ENCODE assay signal across 8 mouse cellular contexts in the genomic region with DNA sequence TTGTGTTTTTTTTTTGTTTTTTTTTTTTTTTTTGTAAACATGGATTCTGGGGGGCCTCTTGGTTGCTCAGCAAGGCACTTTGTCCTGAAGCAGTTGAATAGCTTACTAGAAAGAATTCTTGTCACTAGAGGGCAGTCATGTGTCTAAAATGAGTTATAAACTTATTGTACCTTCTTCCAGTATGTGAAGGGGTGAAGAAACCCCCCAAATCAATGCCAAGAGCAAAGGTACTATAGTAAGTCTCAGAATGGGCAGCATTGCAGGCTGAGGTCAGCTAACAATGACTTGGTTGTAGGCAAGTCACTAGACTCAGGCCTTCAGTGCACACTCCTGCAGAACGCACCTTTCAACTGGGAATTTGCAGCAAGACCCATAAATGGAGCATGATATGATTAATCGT. TPM values are rescaled to one million over a fixed set of nuclear protein-coding genes. Genes with fewer than 3 reads are reported as not detected.
A peak's percentile ranks its signal among the peaks of the same experiment; 100 is the strongest.
DNase-seq lines count a peak whose midpoint lies in the region; ATAC-seq and TF ChIP-seq lines count a peak whose summit lies in the region.

No protein-coding gene starts in this region.

- no peaks in the 10 kb centered on the region for H3K27me3 ChIP-seq in cerebellum, adult 2 months (ENCODE audit: control insufficient read depth, insufficient read depth, low read length)
- H3K27me3 ChIP-seq in limb, embryonic 11.5 days (ENCODE audit: control insufficient read depth, insufficient read depth, low read length): no peaks in the 10 kb centered on the region
- no peaks in the 10 kb centered on the region for H3K27me3 ChIP-seq in limb, embryonic 10.5 days (ENCODE audit: low read depth, poor library complexity, severe bottlenecking)

- ATAC-seq in limb, embryonic 11.5 days (ENCODE audit: insufficient number of reproducible peaks, low FRiP score, low TSS enrichment, low read depth): peak; percentile 47; the same call in 1 of the 2 replicates

- H3K9me3 ChIP-seq in limb, embryonic 11.5 days (ENCODE audit: control insufficient read depth, low read length): no peaks in the 10 kb centered on the region
- no peaks in the 10 kb centered on the region for H3K9me3 ChIP-seq in limb, embryonic 10.5 days (replicated peaks)

- DNase-seq in cerebellum, adult 2 months: peak in 1 of 2 experiments; percentile 37
- no peak for DNase-seq in cerebellum, adult 18-20 months
- DNase-seq in limb, embryonic 11.5 days (ENCODE audit: low spot score): no peak
- DNase-seq in limb, embryonic 10.5 days (ENCODE audit: low spot score): no peak
- peak; percentile 31 for DNase-seq in embryo, embryonic 11.5 days (ENCODE audit: low read depth, low spot score)
- DNase-seq in mesoderm, embryonic 11.5 days (ENCODE audit: low read depth, low spot score): peak; percentile 47
- no peak for DNase-seq in cerebellum, adult 8-10 months
- no peak for DNase-seq in ovary, adult 18-20 months (ENCODE audit: low spot score)

- no peak for TF ChIP-seq POLR2A in cerebellum, adult 2 months (IDR thresholded peaks at IDR 0.05; ENCODE audit: borderline replicate concordance, insufficient read depth, low read length)

- peak; percentile 30; the same call in 1 of the 2 replicates for TF ChIP-seq CTCF in cerebellum, adult 2 months (IDR thresholded peaks at IDR 0.05; ENCODE audit: borderline replicate concordance, insufficient read depth, low read depth, low read length)

- H3K4me3 ChIP-seq in cerebellum, adult 2 months (replicated peaks; ENCODE audit: insufficient read depth, low read depth, low read length): no peak overlapping the region
- H3K4me3 ChIP-seq in limb, embryonic 11.5 days (ENCODE audit: low read depth, low read length): no peak overlapping the region
- H3K4me3 ChIP-seq in limb, embryonic 10.5 days: no peak overlapping the region

- H3K27ac ChIP-seq in cerebellum, adult 2 months (ENCODE audit: insufficient read depth, low read length): no peak overlapping the region
- H3K27ac ChIP-seq in limb, embryonic 11.5 days (replicated peaks; ENCODE audit: low read depth, low read length): no peak overlapping the region
- no peak overlapping the region for H3K27ac ChIP-seq in limb, embryonic 10.5 days

- 84% methylated on average over 2 of the region's 2 CpGs for WGBS in cerebellum, adult 2 months
- WGBS in limb, embryonic 11.5 days: 89% methylated on average over 2 of the region's 2 CpGs
- WGBS in limb, embryonic 10.5 days: 93% methylated on average over 2 of the region's 2 CpGs

- no peaks in the 10 kb centered on the region; the same call in 1 of the 2 replicates for H3K36me3 ChIP-seq in limb, embryonic 11.5 days (ENCODE audit: control insufficient read depth, insufficient read depth, low read length)
- H3K36me3 ChIP-seq in limb, embryonic 10.5 days: peaks cover 36% of the 10 kb centered on the region

- no peak overlapping the region for H3K4me2 ChIP-seq in limb, embryonic 11.5 days (ENCODE audit: low read depth, severe bottlenecking)

- no peaks in the 10 kb centered on the region for H3K4me1 ChIP-seq in cerebellum, adult 2 months (ENCODE audit: control insufficient read depth, insufficient read depth, low read length)
- no peaks in the 10 kb centered on the region for H3K4me1 ChIP-seq in limb, embryonic 11.5 days (ENCODE audit: control insufficient read depth, insufficient read depth, low read length)
- no peaks in the 10 kb centered on the region for H3K4me1 ChIP-seq in limb, embryonic 10.5 days

- H3K9ac ChIP-seq in limb, embryonic 11.5 days (ENCODE audit: low read length): no peak overlapping the region

RNA-seq across cellular contexts. Expression of gene Pxk, which starts 5.4 kb away (rescaled TPM):
- polyA plus RNA-seq in cerebellum, adult 2 months (2012; rRNA removed): 66.7 and 67.7 TPM in 2 replicates
- 26.2 and 28.2 TPM in 2 replicates for polyA plus RNA-seq in limb, embryonic 11.5 days (2014; fragmentation: Nextera tagmentation; extraction: Ambion mirVana)
- polyA plus RNA-seq in limb, embryonic 10.5 days (2016; fragmentation: Nextera tagmentation; extraction: Ambion mirVana): 15.7 and 21.7 TPM in 2 replicates

RNA-seq across cellular contexts. Expression of gene Rpp14, which starts 12.4 kb away (rescaled TPM):
- polyA plus RNA-seq in cerebellum, adult 2 months (2012; rRNA removed): 27.5 and 36.2 TPM in 2 replicates
- 60.2 and 65.0 TPM in 2 replicates for polyA plus RNA-seq in limb, embryonic 11.5 days (2014; fragmentation: Nextera tagmentation; extraction: Ambion mirVana)
- polyA plus RNA-seq in limb, embryonic 10.5 days (2016; fragmentation: Nextera tagmentation; extraction: Ambion mirVana): 51.3 and 53.6 TPM in 2 replicates

Comparison
In these comparisons a context has a peak if more than half of its experiments do, and no peak if none do; other contexts are left out.
1. DNase-seq: peak in embryo, embryonic 11.5 days (single experiment) and mesoderm, embryonic 11.5 days (single experiment); none in cerebellum, adult 18-20 months (0 of 2), limb, embryonic 11.5 days (single experiment), limb, embryonic 10.5 days (single experiment), cerebellum, adult 8-10 months (single experiment) and ovary, adult 18-20 months (single experiment).